Mouse (Mus musculus) neural tube, embryonic 10.5 days (tissue): ENCODE data around the gene BC049730.

Source experiments
- DNase-seq: peaks from one replicate; pipeline ENCODE4 v3.0.0-alpha.2; 2017; ENCODE audit warnings: low spot score; ENCODE audit errors: extremely low spot score

BC049730 gene

GRCm38 (mm10) chr7:24761161-24761560 lies 52.1 kb downstream of the BC049730 start:
- no peak for DNase-seq

- DNase-seq: no peak
Observed at GRCm38 (mm10) chr7:24762574-24762973, 53.5 kb downstream of the BC049730 start.
